In genomic region chr8:79029396-79030325, GRCm38 (mm10) we compare ENCODE assay signal across 8 mouse cellular contexts. TPM values are rescaled to one million over a fixed set of nuclear protein-coding genes. Genes with fewer than 3 reads are reported as not detected.
DNase-seq lines count a peak whose midpoint lies in the region; ATAC-seq and TF ChIP-seq lines count a peak whose summit lies in the region.

No protein-coding gene starts in this region.

- no peak for TF ChIP-seq CTCF in testis, adult 2 months (IDR thresholded peaks at IDR 0.05; ENCODE audit: control insufficient read depth, insufficient read depth, insufficient replicate concordance, low read depth, low read length)

- no peaks in the 10 kb centered on the region for H3K9me3 ChIP-seq in embryonic facial prominence, embryonic 15.5 days (replicated peaks)
- H3K9me3 ChIP-seq in heart, embryonic 13.5 days = no peaks in the 10 kb centered on the region
- no peaks in the 10 kb centered on the region for H3K9me3 ChIP-seq in liver, embryonic 13.5 days (replicated peaks)

- peak; percentile 63 to 66 for DNase-seq in B cell, adult 2 months
- peak; percentile 43 to 53 for DNase-seq in adrenal gland, postnatal 4 days (ENCODE audit: low spot score in 2 of 2)
- peak; percentile 84 for DNase-seq in kidney, postnatal 10 days
- DNase-seq in liver, embryonic 13.5 days = peak; percentile 12
- peak; percentile 84 for DNase-seq in neural tube, embryonic 10.5 days (ENCODE audit: extremely low spot score, low spot score)

- ATAC-seq in embryonic facial prominence, embryonic 15.5 days (ENCODE audit: insufficient number of reproducible peaks, low FRiP score, low TSS enrichment, low read depth) = peak; percentile 82
- ATAC-seq in heart, embryonic 13.5 days (ENCODE audit: extremely low read depth, insufficient number of reproducible peaks, low FRiP score, low TSS enrichment) = peak; percentile 64
- ATAC-seq in liver, embryonic 13.5 days (ENCODE audit: low read depth) = peak; percentile 56

- peak overlapping the region; percentile 100 for H3K27ac ChIP-seq in embryonic facial prominence, embryonic 15.5 days (replicated peaks)
- peak overlapping the region; percentile 100 for H3K27ac ChIP-seq in heart, embryonic 13.5 days (replicated peaks)
- peak overlapping the region; percentile 80 for H3K27ac ChIP-seq in liver, embryonic 13.5 days
- peak overlapping the region; percentile 88 for H3K27ac ChIP-seq in testis, adult 2 months (ENCODE audit: control insufficient read depth, insufficient read depth, low read depth, low read length)

- peak overlapping the region; percentile 98 for H3K9ac ChIP-seq in embryonic facial prominence, embryonic 15.5 days
- peak overlapping the region; percentile 100 for H3K9ac ChIP-seq in heart, embryonic 13.5 days
- peak overlapping the region; percentile 71 for H3K9ac ChIP-seq in liver, embryonic 13.5 days

- no peaks in the 10 kb centered on the region for H3K27me3 ChIP-seq in embryonic facial prominence, embryonic 15.5 days
- H3K27me3 ChIP-seq in heart, embryonic 13.5 days (replicated peaks) = no peaks in the 10 kb centered on the region
- H3K27me3 ChIP-seq in liver, embryonic 13.5 days = peaks cover 64% of the 10 kb centered on the region
- peaks cover 7% of the 10 kb centered on the region for H3K27me3 ChIP-seq in testis, adult 2 months (ENCODE audit: control insufficient read depth, insufficient read depth, low read length)

- peak overlapping the region; percentile 82 for H3K4me3 ChIP-seq in embryonic facial prominence, embryonic 15.5 days (replicated peaks)
- H3K4me3 ChIP-seq in heart, embryonic 13.5 days = peak overlapping the region; percentile 92
- H3K4me3 ChIP-seq in liver, embryonic 13.5 days (replicated peaks) = peak overlapping the region; percentile 66
- H3K4me3 ChIP-seq in testis, adult 2 months (ENCODE audit: control insufficient read depth, low read depth, low read length) = peak overlapping the region; percentile 93

- under 1% methylated on average over 83 of the region's 99 CpGs for WGBS in embryonic facial prominence, embryonic 15.5 days
- WGBS in heart, embryonic 13.5 days = under 1% methylated on average over 76 of the region's 99 CpGs
- under 1% methylated on average over 78 of the region's 99 CpGs for WGBS in liver, embryonic 13.5 days (ENCODE audit: insufficient replicate concordance)

- peaks cover 28% of the 10 kb centered on the region for H3K4me1 ChIP-seq in embryonic facial prominence, embryonic 15.5 days
- peaks cover 35% of the 10 kb centered on the region for H3K4me1 ChIP-seq in heart, embryonic 13.5 days
- peaks cover 5% of the 10 kb centered on the region; the same call in 1 of the 2 replicates for H3K4me1 ChIP-seq in liver, embryonic 13.5 days (replicated peaks)
- peaks cover 17% of the 10 kb centered on the region for H3K4me1 ChIP-seq in testis, adult 2 months (ENCODE audit: control insufficient read depth, insufficient read depth, low read length)

- peak overlapping the region; percentile 83 for H3K4me2 ChIP-seq in embryonic facial prominence, embryonic 15.5 days (replicated peaks)
- peak overlapping the region; percentile 69 for H3K4me2 ChIP-seq in heart, embryonic 13.5 days
- H3K4me2 ChIP-seq in liver, embryonic 13.5 days = peak overlapping the region; percentile 78

- no peaks in the 10 kb centered on the region for H3K36me3 ChIP-seq in embryonic facial prominence, embryonic 15.5 days
- no peaks in the 10 kb centered on the region for H3K36me3 ChIP-seq in heart, embryonic 13.5 days
- no peaks in the 10 kb centered on the region for H3K36me3 ChIP-seq in liver, embryonic 13.5 days
- no peaks in the 10 kb centered on the region for H3K36me3 ChIP-seq in testis, adult 2 months (ENCODE audit: control insufficient read depth, insufficient read depth, low read length)

- TF ChIP-seq POLR2A in testis, adult 2 months (IDR thresholded peaks at IDR 0.05; ENCODE audit: control insufficient read depth, low read depth, low read length) = no peak; the same call in 1 of the 2 replicates

RNA-seq across cellular contexts. Expression of gene Zfp827, which starts 1.4 kb away (rescaled TPM):
- 10 to 100 TPM; 28.6 to 32.0 TPM for total RNA-seq in adrenal gland, postnatal 4 days (2021)
- polyA plus RNA-seq in embryonic facial prominence, embryonic 15.5 days (2015; fragmentation: Nextera tagmentation; extraction: Ambion mirVana) = 9.6 and 10.3 TPM in 2 replicates
- polyA plus RNA-seq in heart, embryonic 13.5 days (2015; fragmentation: Nextera tagmentation; extraction: Ambion mirVana) = 7.4 and 7.6 TPM in 2 replicates
- polyA plus RNA-seq in liver, embryonic 13.5 days (2015; fragmentation: Nextera tagmentation; extraction: Ambion mirVana) = 0.48 and 0.50 TPM in 2 replicates
- 2.7 and 3.1 TPM in 2 replicates for polyA plus RNA-seq in testis, adult 2 months (2012; rRNA removed)

Comparison
In these comparisons a context has a peak if more than half of its experiments do, and no peak if none do; other contexts are left out.
1. Peak in every context shown above with its lines: DNase-seq, ATAC-seq, H3K4me3 ChIP-seq and H3K27ac ChIP-seq.
2. DNase-seq: peak in every context shown above with its lines; median percentile 84 in kidney, postnatal 10 days; 84 in neural tube, embryonic 10.5 days; 64 in B cell, adult 2 months; 48 in adrenal gland, postnatal 4 days; 12 in liver, embryonic 13.5 days.